Mouse (Mus musculus) midbrain, postnatal 0 days (tissue): ENCODE measurements around the gene Negr1. TPM values are rescaled to one million over a fixed set of nuclear protein-coding genes. Genes with fewer than 3 reads are reported as not detected.

Experiments
- ATAC-seq: fragments of 200-750 bp; cut with Nextera tagmentation; 2 replicates; pipeline ENCODE4 v1.8.0; 2017; ENCODE audit warnings: moderate number of reproducible peaks, mild to moderate bottlenecking, moderate TSS enrichment, moderate library complexity; ENCODE audit not compliant: low FRiP score
- DNase-seq: peaks from one replicate; pipeline ENCODE4 v3.0.0-alpha.2; 2015; ENCODE audit warnings: low spot score
- H3K27ac ChIP-seq: fragments of 300-500 bp; sonication (generic); 2 replicates; pipeline ENCODE4 v1.5.1; 2014; ENCODE audit warnings: low read depth, mild to moderate bottlenecking, low read length, mixed read lengths
- H3K27me3 ChIP-seq: fragments of 300-500 bp; sonication (generic); 2 replicates; pipeline ENCODE4 v1.6.1; 2014; ENCODE audit warnings: low read length, control low read depth, mixed read lengths; ENCODE audit not compliant: insufficient read depth
- H3K36me3 ChIP-seq: fragments of 300-500 bp; sonication (generic); 2 replicates; pipeline ENCODE4 v1.6.1; 2014; ENCODE audit warnings: low read length, control low read depth, mixed read lengths; ENCODE audit not compliant: insufficient read depth
- H3K4me1 ChIP-seq: fragments of 300-500 bp; sonication (generic); 2 replicates; pipeline ENCODE4 v1.6.1; 2014; ENCODE audit warnings: mild to moderate bottlenecking, control low read depth, antibody characterized with exemption, low read length, mixed read lengths; ENCODE audit not compliant: insufficient read depth
- H3K4me2 ChIP-seq: fragments of 300-500 bp; sonication (generic); 2 replicates; pipeline ENCODE4 v1.6.1; 2014; ENCODE audit warnings: low read depth, mild to moderate bottlenecking, low read length, mixed read lengths; ENCODE audit not compliant: poor library complexity, severe bottlenecking
- H3K4me3 ChIP-seq: fragments of 300-500 bp; sonication (generic); 2 replicates; pipeline ENCODE4 v1.5.1; 2014; ENCODE audit warnings: low read depth, mild to moderate bottlenecking, low read length, moderate library complexity
- H3K9ac ChIP-seq: fragments of 300-500 bp; sonication (generic); replicated peaks from 2 replicates; pipeline ENCODE4 v1.6.1; 2014; ENCODE audit warnings: mild to moderate bottlenecking, low read length, moderate library complexity, mixed read lengths; ENCODE audit not compliant: poor library complexity, severe bottlenecking
- H3K9me3 ChIP-seq: fragments of 300-500 bp; sonication (generic); 2 replicates; pipeline ENCODE4 v1.6.1; 2016; ENCODE audit warnings: low read length, control low read depth
- CTCF ChIP-seq: IDR thresholded peaks from 2 replicates; pipeline ENCODE4 v1.5.1; 2016; ENCODE audit warnings: antibody characterized with exemption, mild to moderate bottlenecking
- WGBS: fragments of 180-500 bp; shearing (Covaris S2); extraction: QIAGEN DNeasy Blood & Tissue Kit; methylation state at CpG from one replicate; pipeline ENCODE4 v1.1.7; 2014; 5-methylcytosine and 5-hydroxymethylcytosine counted together
- polyA plus RNA-seq: library from polyadenylated mRNA; unstranded; fragments of >200 nt; fragmentation: Nextera tagmentation; extraction: Ambion mirVana; gene quantifications from 2 replicates; pipeline ENCODE4 v1.2.1, GENCODE M21; 2015
- total RNA-seq: library from RNA; depleted of rRNA; stranded (reverse); fragments of >200 nt; gene quantifications from 2 replicates; pipeline ENCODE4 v1.2.3, GENCODE M21; 2014

The Negr1 gene
- total and polyA plus RNA-seq, 2 experiments from 2014 or later: 80.2 to 180 TPM

- WGBS: 92% methylated on average over 4 of the region's 4 CpGs
- no peak for ATAC-seq
Measured at GRCm38 (mm10) chr3:156794091-156794490, 232.5 kb downstream of the Negr1 start.

GRCm38 (mm10) chr3:156794610-156795009 lies 233.0 kb downstream of the Negr1 start:
- no peak for ATAC-seq
- H3K27ac ChIP-seq: no peak overlapping the region
- no peak for DNase-seq
- no peaks in the 10 kb centered on the region for H3K9me3 ChIP-seq
- no peaks in the 10 kb centered on the region for H3K27me3 ChIP-seq
- H3K4me2 ChIP-seq: no peak overlapping the region
- no peaks in the 10 kb centered on the region for H3K4me1 ChIP-seq
- no peak for TF ChIP-seq CTCF
- H3K9ac ChIP-seq: no peak overlapping the region
- no peaks in the 10 kb centered on the region for H3K36me3 ChIP-seq
- no peak overlapping the region for H3K4me3 ChIP-seq
- WGBS: 35% methylated on average over 2 of the region's 2 CpGs

More at GRCm38 (mm10) chr3:156794091-156794490, 232.5 kb downstream of the Negr1 start:
- DNase-seq: no peak
- Histone ChIP-seq H3K36me3 (no peaks in the 10 kb centered on the region), H3K4me2 (no peak overlapping the region), H3K27me3 (no peaks in the 10 kb centered on the region), H3K9ac (no peak overlapping the region), H3K4me1 (no peaks in the 10 kb centered on the region), H3K9me3 (no peaks in the 10 kb centered on the region), H3K4me3 (no peak overlapping the region), H3K27ac (no peak overlapping the region)
- TF ChIP-seq CTCF: no peak

DNA sequence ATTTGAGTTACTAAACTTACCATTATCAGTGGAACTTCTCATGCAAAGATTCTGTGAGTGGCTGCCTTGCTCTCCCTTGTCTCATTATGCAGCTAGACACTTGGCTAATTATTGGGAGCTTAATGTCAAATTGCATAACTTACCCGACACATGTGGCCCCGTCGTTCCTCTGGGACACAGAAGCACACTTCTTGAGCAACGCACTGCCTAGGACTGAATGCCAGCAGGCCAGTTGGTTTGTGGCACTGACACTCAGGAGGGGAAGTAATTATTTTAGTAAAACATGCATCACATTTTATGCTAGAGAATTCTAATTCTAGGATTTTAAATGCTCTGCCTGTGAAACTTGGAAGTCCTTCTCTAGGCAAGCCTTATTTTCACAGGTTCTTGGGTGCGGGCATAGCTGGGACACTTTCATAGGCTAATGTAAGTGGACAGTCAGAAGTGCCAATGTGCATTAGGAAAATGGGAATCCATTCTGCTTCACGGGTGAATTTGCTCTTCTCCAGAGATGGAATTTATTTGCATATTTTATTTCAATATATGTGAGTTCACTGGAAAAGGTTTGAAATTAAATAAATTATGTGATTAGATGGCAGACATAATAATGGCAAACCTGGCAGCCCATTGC lies 234.6 kb downstream of the Negr1 start:
- no peaks in the 10 kb centered on the region for H3K4me1 ChIP-seq
- H3K27ac ChIP-seq: no peak overlapping the region
- no peak for DNase-seq
- no peak overlapping the region for H3K4me3 ChIP-seq
- no peak for ATAC-seq
- no peaks in the 10 kb centered on the region for H3K9me3 ChIP-seq
- no peaks in the 10 kb centered on the region for H3K36me3 ChIP-seq
- no peak for TF ChIP-seq CTCF
- 62% methylated on average over 6 of the region's 6 CpGs for WGBS
- no peak overlapping the region for H3K9ac ChIP-seq
- no peak overlapping the region for H3K4me2 ChIP-seq
- no peaks in the 10 kb centered on the region for H3K27me3 ChIP-seq

DNA sequence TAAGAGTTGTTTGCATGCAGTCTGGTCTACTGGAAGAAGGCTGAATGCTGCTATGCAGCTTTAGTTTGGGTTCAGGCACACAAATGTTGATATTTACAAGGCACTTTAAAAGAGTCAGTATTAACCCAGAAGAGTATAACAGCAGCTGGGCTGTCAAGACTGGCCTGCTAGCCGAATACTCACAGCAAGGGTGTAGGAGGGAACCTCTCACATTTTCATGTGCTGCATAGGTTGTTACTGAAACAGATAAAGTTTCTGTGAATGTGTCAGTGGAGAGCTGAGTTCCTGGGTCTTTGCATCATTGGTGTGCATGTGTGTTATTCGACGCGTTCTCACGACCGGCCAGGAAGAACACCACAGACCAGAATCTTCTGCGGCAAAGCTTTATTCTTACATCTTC lies 237.6 kb downstream of the Negr1 start:
- Histone ChIP-seq H3K27me3 (no peaks in the 10 kb centered on the region), H3K36me3 (no peaks in the 10 kb centered on the region), H3K4me1 (no peaks in the 10 kb centered on the region), H3K27ac (no peak overlapping the region), H3K4me2 (no peak overlapping the region), H3K9me3 (no peaks in the 10 kb centered on the region), H3K9ac (no peak overlapping the region), H3K4me3 (no peak overlapping the region)
- no peak for ATAC-seq
- 97% methylated on average over 7 of the region's 7 CpGs for WGBS
- no peak for DNase-seq
- TF ChIP-seq CTCF: no peak

DNA sequence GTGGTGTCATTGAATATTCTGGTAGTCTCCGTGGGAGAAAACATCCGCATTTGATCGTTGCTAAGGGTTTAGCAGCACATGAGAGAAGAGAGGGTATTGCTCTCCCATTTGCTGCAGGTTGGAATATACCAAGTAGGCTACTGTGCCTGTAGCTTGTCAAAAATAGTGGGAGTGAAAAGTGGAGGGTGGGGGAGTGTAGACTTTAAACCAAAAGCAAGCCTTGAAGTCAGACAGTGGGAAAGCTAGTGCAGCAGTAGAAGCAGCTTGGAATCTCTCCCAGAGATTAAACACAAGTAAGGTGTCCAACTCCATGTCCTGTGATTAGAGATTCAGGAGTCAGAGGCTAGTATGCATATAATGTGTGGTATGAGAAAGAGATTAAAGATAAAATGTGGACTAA lies 248.2 kb downstream of the Negr1 start:
- DNase-seq: no peak
- Histone ChIP-seq H3K27me3 (no peaks in the 10 kb centered on the region), H3K9ac (no peak overlapping the region), H3K36me3 (no peaks in the 10 kb centered on the region), H3K4me1 (no peaks in the 10 kb centered on the region), H3K27ac (no peak overlapping the region), H3K9me3 (no peaks in the 10 kb centered on the region), H3K4me3 (no peak overlapping the region), H3K4me2 (no peak overlapping the region)
- no peak for TF ChIP-seq CTCF
- 83% methylated on average over 3 of the region's 3 CpGs for WGBS
- ATAC-seq: no peak

DNA sequence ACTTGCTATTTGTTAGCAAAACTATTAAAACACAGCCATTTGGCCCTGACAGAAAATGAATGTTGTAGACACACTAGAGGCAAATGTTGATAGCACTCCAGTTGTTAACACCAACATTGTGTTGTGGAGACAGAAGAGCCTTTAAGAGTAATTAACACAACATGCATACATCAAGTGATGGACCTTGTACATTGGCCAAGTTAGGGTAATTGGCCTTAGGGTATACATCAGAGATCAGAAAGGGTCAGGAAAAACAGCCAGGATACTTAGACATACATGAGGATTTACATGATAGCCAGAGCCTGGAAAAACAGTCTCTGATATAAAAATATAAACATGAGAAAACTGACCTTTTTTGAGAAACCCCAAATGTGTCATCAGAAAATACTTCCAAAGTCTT lies 255.3 kb downstream of the Negr1 start:
- DNase-seq (no peak), ATAC-seq (no peak)
- H3K4me1 ChIP-seq: no peaks in the 10 kb centered on the region
- no peak overlapping the region for H3K27ac ChIP-seq
- H3K9ac ChIP-seq: no peak overlapping the region
- no peaks in the 10 kb centered on the region for H3K36me3 ChIP-seq
- H3K9me3 ChIP-seq: no peaks in the 10 kb centered on the region
- no peak overlapping the region for H3K4me2 ChIP-seq
- TF ChIP-seq CTCF: no peak
- H3K27me3 ChIP-seq: no peaks in the 10 kb centered on the region
- no peak overlapping the region for H3K4me3 ChIP-seq
